Mouse (Mus musculus) spleen, adult 2 months (tissue): ENCODE data around the gene Il4ra.

ENCODE experiments used
- CTCF ChIP-seq: fragments of 200-500 bp; IDR thresholded peaks from 2 replicates; pipeline ENCODE4 v1.5.1; 2011; ENCODE audit warnings: mild to moderate bottlenecking, inconsistent platforms; ENCODE audit not compliant: insufficient read depth, insufficient read length, insufficient replicate concordance; ENCODE audit errors: extremely low read depth
- POLR2A ChIP-seq: fragments of 200-500 bp; IDR thresholded peaks from 2 replicates; pipeline ENCODE4 v1.6.1; 2011; ENCODE audit warnings: low read depth, low read length, inconsistent platforms

DNA sequence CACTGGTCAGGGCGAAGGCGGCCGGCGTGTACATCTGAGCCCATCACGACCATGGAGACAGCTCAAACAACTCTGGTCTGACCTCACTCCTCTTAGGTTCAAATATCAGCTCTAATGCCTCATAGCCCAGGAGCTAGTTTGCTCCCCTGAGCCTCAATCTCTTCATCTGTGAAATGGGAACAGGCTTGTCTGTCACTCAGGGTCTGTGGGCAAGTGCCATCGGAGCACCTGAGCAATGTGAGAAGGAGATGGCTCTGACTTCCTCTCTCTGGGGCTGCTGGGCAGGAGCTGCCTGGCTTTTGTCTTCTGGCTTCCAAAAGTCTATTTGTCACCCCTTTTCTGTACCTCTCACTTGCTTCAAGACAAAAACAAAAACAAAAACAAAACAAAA lies 49.4 kb downstream of the Il4ra start:
- no peak for TF ChIP-seq CTCF
- TF ChIP-seq POLR2A = no peak
